Mouse (Mus musculus): Measurements from ENCODE around the gene Mob2. TPM values are rescaled to one million over a fixed set of nuclear protein-coding genes. Genes with fewer than 3 reads are reported as not detected.

Mob2 gene
- total and polyA plus RNA-seq, 3 experiments = 22.4 to 30.5 (median 27.3) TPM

- DNase-seq (ENCODE audit: extremely low read depth) = no peak
- H3K79me2 ChIP-seq (replicated peaks; ENCODE audit: control insufficient read depth, extremely low read depth, insufficient read depth, poor library complexity, severe bottlenecking) = peaks cover 2% of the 10 kb centered on the region; the same call in 1 of the 2 replicates
- H3K4me3 ChIP-seq (replicated peaks in 1 of 3; ENCODE audit: low read depth in 2 of 3, low read length in 2 of 3, poor library complexity in 1 of 3) = no peak overlapping the region
- no peak overlapping the region for H3K4me2 ChIP-seq (ENCODE audit: insufficient read depth, low read depth, poor library complexity, severe bottlenecking)
- H3K27ac ChIP-seq (ENCODE audit: insufficient read depth, low read depth) = no peak overlapping the region
- no peaks in the 10 kb centered on the region for H3K27me3 ChIP-seq (replicated peaks)
- in situ Hi-C loops (cut with MboI; ENCODE audit: low pct_ligation_motif_present, low pct_unique_long_range_greater_than_20kb, low sequenced_read_pairs) = no loop called here
- H3K9me3 ChIP-seq (replicated peaks; ENCODE audit: low read length) = no peaks in the 10 kb centered on the region
- H3K4me1 ChIP-seq (ENCODE audit: control insufficient read depth in 1 of 2, insufficient read depth in 2 of 2) = peaks cover 2 to 3% of the 10 kb centered on the region in 2 experiments; a peak in 1 of 4 replicates
- H3K9ac ChIP-seq (ENCODE audit: insufficient read depth, low read depth) = no peak overlapping the region
- dilution Hi-C loops (cut with MboI; ENCODE audit: extremely low pct_ligation_motif_present, extremely low pct_unique_long_range_greater_than_20kb, low sequenced_read_pairs) = no loop called here
- TF ChIP-seq POLR2A (IDR thresholded peaks at IDR 0.05; ENCODE audit: low read depth, low read length) = no peak
- peaks cover 4 to 36% of the 10 kb centered on the region in 2 experiments for H3K36me3 ChIP-seq (replicated peaks in 1 of 2; ENCODE audit: control insufficient read depth in 1 of 2, insufficient read depth in 1 of 2, low read length in 1 of 2)
These were observed 40.0 kb downstream of the Mob2 start for GRCm38 (mm10) chr7:142020827-142021226.

- Histone ChIP-seq H3K79me2 (replicated peaks; ENCODE audit: control insufficient read depth, extremely low read depth, insufficient read depth, poor library complexity, severe bottlenecking) (peaks cover 2% of the 10 kb centered on the region; the same call in 1 of the 2 replicates), H3K27me3 (replicated peaks) (no peaks in the 10 kb centered on the region), H3K27ac (ENCODE audit: insufficient read depth, low read depth) (no peak overlapping the region), H3K9me3 (replicated peaks; ENCODE audit: low read length) (no peaks in the 10 kb centered on the region), H3K4me1 (ENCODE audit: control insufficient read depth in 1 of 2, insufficient read depth in 2 of 2) (peaks cover 2 to 3% of the 10 kb centered on the region in 2 experiments; a peak in 1 of 4 replicates), H3K4me2 (ENCODE audit: insufficient read depth, low read depth, poor library complexity, severe bottlenecking) (no peak overlapping the region), H3K4me3 (replicated peaks in 1 of 3; ENCODE audit: low read depth in 2 of 3, low read length in 2 of 3, poor library complexity in 1 of 3) (no peak overlapping the region), H3K9ac (ENCODE audit: insufficient read depth, low read depth) (no peak overlapping the region), H3K36me3 (replicated peaks in 1 of 2; ENCODE audit: control insufficient read depth in 1 of 2, insufficient read depth in 1 of 2, low read length in 1 of 2) (peaks cover 12 to 42% of the 10 kb centered on the region in 2 experiments)
- in situ Hi-C loops (cut with MboI; ENCODE audit: low pct_ligation_motif_present, low pct_unique_long_range_greater_than_20kb, low sequenced_read_pairs) = no loop called here
- TF ChIP-seq CHD1 (IDR thresholded peaks at IDR 0.05; ENCODE audit: low read depth, low read length) (no peak), CTCF (conservative IDR thresholded peaks at IDR 0.05 in 1 of 2, IDR thresholded peaks at IDR 0.05 in 1 of 2; ENCODE audit: low read depth in 2 of 2, low read length in 2 of 2) (0 out of 4 replicates have a peak, but pooled peaks of 1 of the 2 experiments have one; percentile 9), MAX (IDR thresholded peaks at IDR 0.05; ENCODE audit: low read length) (no peak)
- dilution Hi-C loops (cut with MboI; ENCODE audit: extremely low pct_ligation_motif_present, extremely low pct_unique_long_range_greater_than_20kb, low sequenced_read_pairs) = no loop called here
- no peak for DNase-seq (ENCODE audit: extremely low read depth)
These were observed 41.2 kb downstream of the Mob2 start for GRCm38 (mm10) chr7:142019699-142020098.

- no peak overlapping the region for H3K27ac ChIP-seq (ENCODE audit: insufficient read depth, low read depth)
- DNase-seq (ENCODE audit: extremely low read depth) = peak; percentile 43
These were observed 44.3 kb downstream of the Mob2 start for GRCm38 (mm10) chr7:142016562-142016961.

More at GRCm38 (mm10) chr7:142016562-142016961, 44.3 kb downstream of the Mob2 start:
- Histone ChIP-seq H3K4me1 (ENCODE audit: control insufficient read depth in 1 of 2, insufficient read depth in 2 of 2) (peaks cover 2 to 3% of the 10 kb centered on the region in 2 experiments; a peak in 1 of 4 replicates), H3K36me3 (replicated peaks in 1 of 2; ENCODE audit: control insufficient read depth in 1 of 2, insufficient read depth in 1 of 2, low read length in 1 of 2) (peaks cover 17 to 60% of the 10 kb centered on the region in 2 experiments), H3K79me2 (replicated peaks; ENCODE audit: control insufficient read depth, extremely low read depth, insufficient read depth, poor library complexity, severe bottlenecking) (no peaks in the 10 kb centered on the region; the same call in 1 of the 2 replicates), H3K9me3 (replicated peaks; ENCODE audit: low read length) (no peaks in the 10 kb centered on the region), H3K4me3 (replicated peaks in 1 of 3; ENCODE audit: low read depth in 2 of 3, low read length in 2 of 3, poor library complexity in 1 of 3) (no peak overlapping the region), H3K27me3 (replicated peaks) (no peaks in the 10 kb centered on the region), H3K9ac (ENCODE audit: insufficient read depth, low read depth) (no peak overlapping the region), H3K4me2 (ENCODE audit: insufficient read depth, low read depth, poor library complexity, severe bottlenecking) (no peak overlapping the region)
- dilution Hi-C loops (cut with MboI; ENCODE audit: extremely low pct_ligation_motif_present, extremely low pct_unique_long_range_greater_than_20kb, low sequenced_read_pairs) = no loop called here
- in situ Hi-C loops (cut with MboI; ENCODE audit: low pct_ligation_motif_present, low pct_unique_long_range_greater_than_20kb, low sequenced_read_pairs) = no loop called here
- TF ChIP-seq USF2 (conservative IDR thresholded peaks at IDR 0.05; ENCODE audit: low read depth, low read length) (no peak), CTCF (conservative IDR thresholded peaks at IDR 0.05 in 1 of 2, IDR thresholded peaks at IDR 0.05 in 1 of 2; ENCODE audit: low read depth in 2 of 2, low read length in 2 of 2) (peak; percentile 61 to 77), NELFE (IDR thresholded peaks at IDR 0.05; ENCODE audit: low read depth, low read length) (no peak), RAD21 (IDR thresholded peaks at IDR 0.05; ENCODE audit: low read depth, low read length) (peak; percentile 44), MAFK (IDR thresholded peaks at IDR 0.05; ENCODE audit: insufficient replicate concordance, low read length) (no peak), SMC3 (IDR thresholded peaks at IDR 0.05; ENCODE audit: low read depth, low read length) (peak; percentile 64), MAX (IDR thresholded peaks at IDR 0.05; ENCODE audit: low read length) (peak; percentile 44; the same call in 1 of the 2 replicates)
